Mouse (Mus musculus): ENCODE measurements around the gene Orc2.

GRCm38 (mm10) chr1:58445861-58446260 is 59.0 kb downstream of the Orc2 start:
- TF ChIP-seq MAZ (IDR thresholded peaks at IDR 0.05; ENCODE audit: low read depth, low read length) (no peak), CTCF (IDR thresholded peaks at IDR 0.05 in 2 of 3, conservative IDR thresholded peaks at IDR 0.05 in 1 of 3; ENCODE audit: control insufficient read depth in 1 of 3, insufficient read depth in 1 of 3, low read depth in 2 of 3, low read length in 3 of 3, poor library complexity in 1 of 3, severe bottlenecking in 1 of 3) (no peak), KAT2A (conservative IDR thresholded peaks at IDR 0.05; ENCODE audit: low read depth, low read length) (no peak), ZNF384 (IDR thresholded peaks at IDR 0.05; ENCODE audit: low read depth, low read length) (no peak), ZMIZ1 (IDR thresholded peaks at IDR 0.05; ENCODE audit: low read depth, low read length) (no peak), BHLHE40 (IDR thresholded peaks at IDR 0.05; ENCODE audit: borderline replicate concordance, low read depth, low read length) (no peak), POLR2AphosphoS5 (IDR thresholded peaks at IDR 0.05; ENCODE audit: borderline replicate concordance, low read depth, low read length) (no peak), POLR2A (IDR thresholded peaks at IDR 0.05; ENCODE audit: control insufficient read depth in 1 of 2, insufficient read depth in 1 of 2, low read depth in 1 of 2, low read length in 2 of 2, poor library complexity in 1 of 2) (no peak), GATA1 (IDR thresholded peaks at IDR 0.05; ENCODE audit: low read depth, low read length) (no peak), MAFK (IDR thresholded peaks at IDR 0.05; ENCODE audit: borderline replicate concordance, low read depth, low read length) (no peak), SIN3A (IDR thresholded peaks at IDR 0.05; ENCODE audit: low read length) (no peak), MAX (IDR thresholded peaks at IDR 0.05; ENCODE audit: low read length) (no peak), SMC3 (IDR thresholded peaks at IDR 0.05; ENCODE audit: low read depth, low read length) (no peak)

Measured in MEL (cell line).